Mouse (Mus musculus) hematopoietic stem cell, adult 5-6 weeks (primary cell): Measurements from ENCODE around the gene Hoga1. TPM values are rescaled to one million over a fixed set of nuclear protein-coding genes. Genes with fewer than 3 reads are reported as not detected.

Experiments
- ATAC-seq, 2 experiments: fragments of 125-278 bp in 1 of 2; replicated peaks in 1 of 2; 2 replicates each; pipeline ENCODE4 v1.8.0; 2016 to 2017; ENCODE audit warnings: inconsistent platforms in 2 of 2, mild to moderate bottlenecking in 2 of 2, moderate number of reproducible peaks in 2 of 2, low read depth in 1 of 2, moderate TSS enrichment in 1 of 2; ENCODE audit not compliant: low FRiP score in 2 of 2, poor library complexity in 2 of 2, severe bottlenecking in 2 of 2, insufficient read depth in 1 of 2, low TSS enrichment in 1 of 2
- total RNA-seq: library from RNA; stranded (forward); fragments of 172-1452, 232-1000 nt; gene quantifications from 2 replicates; pipeline ENCODE4 v1.2.3, GENCODE M21; 2017

Gene Hoga1
- total RNA-seq, 1 experiment from 2014 or later, result 0.94 TPM

- no peak for ATAC-seq
Measured at GRCm38 (mm10) chr19:42017399-42018247, 27.8 kb upstream of the Hoga1 start.

DNA sequence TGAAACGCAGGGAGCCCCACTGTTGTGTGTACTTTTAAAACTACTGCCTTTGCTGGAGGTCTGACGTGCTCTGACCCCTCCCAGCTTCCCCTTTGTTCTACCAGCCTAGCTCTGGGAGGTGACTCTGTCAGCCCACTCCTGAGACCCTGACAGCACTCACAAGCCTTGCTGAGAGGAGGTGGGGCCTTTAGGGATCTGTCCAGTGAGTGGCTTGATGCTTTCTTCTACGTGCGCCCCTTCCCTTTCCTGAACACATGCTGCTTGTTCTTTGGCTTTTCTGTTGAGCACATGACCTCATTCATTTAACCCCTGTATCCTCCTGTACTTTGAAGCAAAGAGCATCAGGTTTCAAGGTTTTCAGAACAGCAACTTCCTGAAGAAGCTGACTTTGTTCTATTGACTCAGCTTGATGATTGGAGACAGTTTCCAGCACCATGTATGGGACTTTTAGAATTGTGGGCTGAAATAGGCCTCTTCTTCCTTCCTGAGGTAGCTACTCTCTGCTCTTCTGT lies 26.3 kb upstream of the Hoga1 start:
- peak; percentile 39 to 54; a peak in 3 of 4 replicates for ATAC-seq

DNA sequence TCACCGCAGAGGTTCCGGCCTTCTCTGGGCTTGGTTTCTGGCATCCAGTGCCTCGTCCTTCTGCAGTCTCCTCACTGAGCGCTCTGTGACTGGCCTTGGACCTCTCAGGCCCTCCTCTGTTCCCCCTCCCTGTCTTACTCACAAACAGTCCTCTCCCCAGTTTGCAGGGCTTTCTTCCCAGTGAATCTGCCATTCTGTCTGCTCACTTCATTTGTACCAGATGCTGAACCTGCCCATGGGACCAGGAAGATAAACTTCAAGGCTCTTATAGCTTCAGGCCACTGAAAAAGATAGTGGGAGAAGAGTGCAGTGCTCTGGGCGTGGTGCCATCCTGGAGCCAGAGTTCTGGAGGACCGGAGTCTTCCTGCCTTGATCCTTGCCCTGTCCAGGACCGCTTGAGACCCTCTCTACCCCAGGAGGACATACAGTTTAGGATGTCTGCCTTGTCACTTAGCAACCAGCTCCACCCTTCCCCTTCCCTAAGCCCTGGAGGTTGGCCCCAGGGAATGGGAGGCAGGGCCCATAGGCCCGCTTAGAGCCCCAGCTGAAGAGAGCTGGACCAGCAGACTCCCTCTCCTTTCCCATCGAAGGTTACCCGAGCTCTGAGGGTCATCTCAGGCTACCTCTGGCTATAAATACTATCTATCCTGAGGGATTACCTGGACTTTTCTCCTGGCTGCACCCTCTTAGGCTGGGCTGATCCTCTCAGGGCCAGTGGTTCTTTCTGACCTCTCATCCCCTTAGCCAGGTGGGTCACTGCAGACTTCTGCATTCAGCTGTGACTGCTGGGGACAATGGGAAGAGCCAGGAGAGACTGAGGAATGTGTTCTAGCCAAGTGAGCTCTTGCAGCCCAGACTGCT lies 23.5 kb upstream of the Hoga1 start:
- no peak for ATAC-seq

DNA sequence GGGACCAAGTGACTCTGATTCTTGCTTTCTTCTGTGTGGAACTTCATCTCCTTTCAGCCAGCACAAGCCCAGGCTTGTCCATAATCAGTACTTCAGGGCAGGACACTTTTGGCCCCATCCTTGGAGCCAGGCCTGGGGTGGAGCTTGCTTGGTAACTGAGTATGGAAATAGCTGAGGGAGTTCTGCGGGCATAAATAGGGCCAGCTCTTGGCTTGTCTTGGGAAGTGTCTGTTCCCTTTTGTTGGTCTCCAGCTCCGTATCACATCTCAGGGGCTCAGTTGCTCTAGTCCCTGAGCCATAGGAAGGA lies 22.9 kb upstream of the Hoga1 start:
- no peak for ATAC-seq

DNA sequence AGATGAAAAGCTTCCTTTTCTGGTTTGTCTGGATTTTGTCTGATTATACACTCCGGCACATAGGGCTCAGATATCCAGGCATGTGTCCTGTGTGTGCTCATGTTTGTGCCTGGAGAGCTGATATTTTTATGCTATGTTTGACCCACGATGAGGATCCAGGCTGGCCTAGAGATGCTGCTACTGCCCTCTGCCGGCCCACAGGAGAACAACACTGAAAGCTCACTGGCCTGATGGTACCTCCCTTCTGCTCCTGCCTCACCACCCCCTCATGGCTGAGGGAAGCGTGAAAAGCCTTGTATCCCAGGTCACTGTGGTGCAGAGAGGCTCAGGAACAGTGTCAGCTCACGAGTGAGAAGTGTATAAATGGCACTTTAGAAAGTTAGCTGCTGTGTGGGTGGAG lies 19.3 kb upstream of the Hoga1 start:
- peak; percentile 83 to 91 for ATAC-seq

- no peak for ATAC-seq
Measured at GRCm38 (mm10) chr19:42031112-42031511, 14.3 kb upstream of the Hoga1 start.

DNA sequence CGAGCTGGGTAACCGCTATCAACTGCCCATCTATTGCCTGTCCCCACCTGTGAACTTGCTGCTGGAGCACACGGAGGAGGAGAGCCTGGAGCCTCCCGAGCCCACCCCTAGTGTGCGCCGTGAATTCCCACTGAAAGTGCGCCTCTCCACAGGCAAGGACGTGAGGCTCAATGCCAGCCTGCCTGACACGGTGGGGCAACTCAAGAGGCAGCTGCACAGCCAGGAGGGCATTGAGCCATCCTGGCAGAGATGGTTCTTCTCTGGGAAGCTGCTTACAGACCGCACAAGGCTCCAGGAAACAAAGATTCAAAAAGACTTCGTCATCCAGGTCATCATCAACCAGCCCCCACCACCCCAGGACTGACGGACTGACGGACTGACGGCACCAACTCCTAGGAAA lies 11.8 kb upstream of the Hoga1 start:
- no peak for ATAC-seq

GRCm38 (mm10) chr19:42034146-42034775 lies 11.1 kb upstream of the Hoga1 start:
- no peak for ATAC-seq

- 0 out of 4 replicates have a peak, but pooled peaks of 1 of the 2 experiments have one; percentile 8 for ATAC-seq
Measured at GRCm38 (mm10) chr19:42034881-42035455, 10.4 kb upstream of the Hoga1 start.

- ATAC-seq, result peak; percentile 93 to 94
Measured at GRCm38 (mm10) chr19:42035456-42036248, 9.8 kb upstream of the Hoga1 start, which contains the start of gene Ankrd2. Gene Ankrd2 (plus strand): TSS chr19:42036000.

GRCm38 (mm10) chr19:42036357-42036756 lies 9.1 kb upstream of the Hoga1 start:
- no peak for ATAC-seq

- ATAC-seq, result no peak
Measured at GRCm38 (mm10) chr19:42037167-42037702, 8.2 kb upstream of the Hoga1 start.

DNA sequence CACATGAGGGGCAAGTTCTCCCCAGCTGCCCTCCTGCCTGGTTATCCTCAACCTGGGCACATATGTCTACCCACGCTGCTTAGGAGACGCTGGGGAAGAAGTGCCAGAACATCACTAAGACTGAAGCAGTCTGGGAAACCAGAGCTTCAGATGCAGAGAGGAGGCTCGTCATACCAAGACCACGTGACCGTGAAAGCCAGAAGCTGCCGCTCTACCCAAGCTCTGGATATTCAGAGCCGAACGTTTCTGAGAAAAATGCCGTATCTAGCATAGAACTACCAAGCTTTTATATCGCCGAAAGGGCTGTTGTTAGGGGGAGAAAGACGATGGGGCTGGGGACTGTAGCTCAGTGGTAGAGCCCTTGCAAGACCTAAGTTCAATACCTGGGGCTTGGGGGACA lies 7.1 kb upstream of the Hoga1 start:
- no peak for ATAC-seq

DNA sequence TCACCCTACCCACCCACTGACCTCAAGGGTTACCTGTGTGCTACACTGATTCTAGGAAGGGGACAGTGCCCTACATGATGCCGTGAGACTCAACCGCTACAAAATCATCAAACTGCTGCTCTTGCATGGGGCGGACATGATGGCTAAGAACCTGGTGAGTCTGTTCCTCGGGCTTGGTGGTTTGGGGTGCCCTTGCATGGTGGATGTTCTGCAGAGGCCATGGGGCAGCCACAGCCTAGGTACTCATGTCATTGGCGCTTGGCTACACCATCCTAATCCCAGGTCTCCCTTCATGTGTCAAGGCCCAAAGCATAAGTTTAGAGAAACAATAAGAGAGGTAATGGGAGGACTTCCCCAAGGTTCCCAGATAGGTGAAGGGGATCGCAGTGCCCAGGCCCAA lies 1.4 kb upstream of the Hoga1 start:
- ATAC-seq, result no peak

DNA sequence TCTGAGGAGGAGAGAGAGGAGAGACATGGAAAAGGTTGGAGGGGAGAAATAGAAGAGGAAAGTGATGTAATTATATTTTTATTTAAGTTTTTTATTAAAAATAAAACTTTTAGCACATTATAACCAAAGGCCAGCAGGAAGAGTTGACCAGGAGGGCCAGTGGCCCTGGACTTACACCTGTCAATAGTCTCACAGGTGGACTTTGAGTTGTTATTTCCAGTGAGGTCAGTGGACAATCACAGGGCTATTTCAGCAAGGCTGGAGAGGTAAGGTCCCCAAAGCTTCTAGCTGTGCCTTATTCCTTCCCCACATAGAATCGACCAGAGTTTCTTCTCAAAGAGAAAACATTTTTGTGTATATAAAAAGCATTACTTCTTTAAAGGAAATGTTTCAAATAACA lies 4.8 kb downstream of the Hoga1 start:
- no peak for ATAC-seq

- ATAC-seq, result no peak
Measured at GRCm38 (mm10) chr19:42051351-42051750, 5.9 kb downstream of the Hoga1 start.
